Mouse (Mus musculus) kidney, adult 2 months (tissue): ENCODE measurements around the gene Chp1.

Experiments
- CTCF ChIP-seq: fragments of 200-500 bp; conservative IDR thresholded peaks from 2 replicates; pipeline ENCODE4 v1.5.1; 2011; ENCODE audit warnings: low read depth, mild to moderate bottlenecking, control low read depth, low read length, moderate library complexity, mixed read lengths; ENCODE audit not compliant: insufficient read depth, insufficient read length
- POLR2A ChIP-seq: fragments of 200-500 bp; IDR thresholded peaks from one replicate; pipeline ENCODE4 v1.6.1; 2011; ENCODE audit warnings: low read depth, low read length, control low read depth

DNA sequence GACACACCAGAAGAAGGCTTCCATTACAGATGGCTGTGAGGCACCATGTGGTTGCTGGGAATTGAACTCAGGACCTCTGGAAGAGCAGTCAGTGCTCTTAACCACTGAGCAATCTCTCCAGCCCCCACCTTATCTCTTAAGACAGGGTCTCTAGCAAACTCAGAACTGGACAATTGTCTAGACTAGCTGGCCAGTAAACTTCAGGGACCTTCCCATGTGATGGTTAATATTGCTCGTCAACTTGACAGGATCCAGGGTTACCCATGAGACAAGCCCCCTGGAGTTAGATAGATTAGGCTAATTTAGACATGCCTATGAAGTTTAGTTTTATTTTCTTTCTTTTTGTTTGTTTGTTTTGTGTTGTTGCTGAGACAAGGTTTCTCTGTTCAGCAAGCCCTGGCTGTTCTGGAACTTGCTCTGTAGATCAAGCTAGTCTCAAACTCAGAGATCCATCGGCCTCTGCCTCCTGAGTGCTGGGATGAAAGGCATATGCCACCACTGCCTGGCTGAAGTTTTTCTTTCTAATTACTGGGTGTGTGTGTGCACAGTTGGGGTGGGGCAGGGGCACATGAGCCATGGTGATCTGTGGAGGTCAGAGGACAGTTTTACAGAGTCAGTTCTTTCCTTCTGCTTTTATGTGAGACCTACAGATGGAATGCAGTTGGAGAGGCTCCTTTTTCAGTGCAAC lies 46.4 kb upstream of the Chp1 start:
- TF ChIP-seq CTCF, result no peak
- TF ChIP-seq POLR2A, result no peak
